Mouse (Mus musculus): ENCODE measurements at regions not wholly inside any gene's neighbourhood (a gene's known extent, or its start where the extent isn't known, plus 50 kb on each side); places are given as distances from the start of the nearest gene placed in this dataset.
"Not testable (repeated sequence)": the region's sequence is repeated elsewhere in the genome, so short reads cannot be mapped to it uniquely, and the experiment has no call there.

DNA sequence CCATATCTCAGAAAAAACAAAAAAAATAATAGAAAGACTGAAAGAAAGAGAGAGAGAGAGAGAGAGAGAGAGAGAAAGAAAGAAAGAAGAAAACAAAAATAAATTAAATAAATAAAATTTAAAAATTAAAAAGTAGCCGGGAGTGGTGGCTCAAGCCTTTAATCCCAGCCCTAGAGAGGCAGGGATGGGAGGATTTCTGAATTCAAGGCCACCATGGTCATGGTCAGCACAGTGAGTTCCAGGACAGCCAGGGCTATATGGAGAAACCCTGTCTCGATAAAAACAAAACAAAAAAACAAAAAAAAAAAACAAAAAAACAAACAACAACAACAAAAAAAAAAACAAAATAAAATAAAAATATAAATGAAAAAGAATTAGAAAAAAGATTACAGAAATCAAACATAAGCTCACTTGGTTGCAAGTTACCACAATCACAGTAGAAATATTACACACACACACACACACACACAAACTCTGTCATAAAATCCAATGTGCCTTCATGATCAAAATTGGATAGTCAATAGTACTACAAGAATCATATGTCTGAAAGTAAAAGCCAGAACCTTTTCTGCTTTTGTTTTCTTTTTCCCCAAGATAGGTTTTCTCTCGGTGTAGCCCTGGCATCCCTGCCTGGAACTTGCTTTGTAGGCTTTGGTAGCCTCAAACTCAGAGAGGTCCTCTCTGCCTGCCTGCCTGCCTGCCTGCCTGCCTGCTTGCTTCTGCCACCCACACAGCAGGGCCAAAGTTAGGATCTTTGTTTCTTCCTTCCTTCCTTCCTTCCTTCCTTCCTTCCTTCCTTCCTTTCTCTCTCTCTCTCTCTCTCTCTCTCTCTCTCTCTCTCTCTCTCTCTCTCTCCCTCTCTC, 476.1 kb upstream of the Olfr161 start:
- peak; percentile 98 for ATAC-seq (replicated peaks; ENCODE audit: low FRiP score, poor library complexity, severe bottlenecking)

DNA sequence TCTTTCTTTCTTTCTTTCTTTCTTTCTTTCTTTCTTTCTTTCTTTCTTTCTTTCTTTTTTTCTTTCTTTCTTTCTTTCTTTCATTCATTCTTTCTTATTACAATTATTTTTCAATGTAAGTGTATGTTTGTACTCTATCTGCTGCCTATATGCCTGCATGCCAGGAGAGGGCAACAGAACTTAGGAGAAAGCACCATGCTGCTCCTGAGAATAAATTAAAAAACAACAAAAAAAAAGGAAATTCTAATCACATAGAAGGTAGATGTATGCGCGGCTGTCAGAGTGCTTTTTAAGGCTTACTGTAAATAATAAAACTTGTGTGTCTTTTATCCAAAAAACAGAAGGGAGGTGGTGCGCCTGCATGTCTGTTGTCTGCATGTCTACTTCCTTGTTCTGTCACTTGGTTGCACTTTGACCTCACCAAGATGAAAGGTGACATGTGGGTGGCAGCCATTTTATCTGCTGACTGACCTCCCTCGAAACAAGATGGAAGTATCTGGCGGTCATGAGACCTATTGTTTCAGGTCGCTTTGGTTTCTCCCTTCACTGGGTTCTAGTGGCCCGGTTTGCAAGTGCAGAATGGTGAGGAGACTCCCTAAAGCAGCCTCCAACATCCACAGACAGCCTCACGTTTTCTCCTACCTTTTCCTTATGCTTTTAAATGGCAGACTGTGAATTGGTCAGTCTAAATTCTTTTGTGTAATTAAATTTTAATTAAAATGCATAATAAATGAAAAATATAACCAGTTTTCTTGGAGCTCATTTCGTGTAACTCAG, 475.3 kb upstream of the Olfr161 start:
- not testable (repeated sequence) for ATAC-seq (replicated peaks; ENCODE audit: low FRiP score, poor library complexity, severe bottlenecking)

DNA sequence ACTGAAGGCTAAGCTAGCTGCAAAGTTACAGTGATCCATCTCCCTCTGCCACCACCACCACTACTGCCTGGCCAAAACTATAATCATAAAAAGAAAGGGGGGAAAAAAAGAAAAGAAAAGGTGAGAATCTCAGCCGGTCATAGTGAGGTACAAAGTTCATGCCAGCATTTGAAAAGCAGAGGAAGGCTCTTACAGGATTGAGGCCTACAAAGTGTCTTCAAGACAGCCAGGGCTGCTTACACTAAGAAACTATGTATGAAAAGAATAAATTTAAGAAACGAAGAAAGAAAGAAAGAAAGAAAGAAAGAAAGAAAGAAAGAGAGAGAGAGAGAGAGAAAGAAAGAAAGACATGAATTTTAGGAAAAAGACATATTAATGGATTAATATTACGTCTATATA, 474.7 kb upstream of the Olfr161 start:
- peak; percentile 55 for ATAC-seq (replicated peaks; ENCODE audit: low FRiP score, poor library complexity, severe bottlenecking)

DNA sequence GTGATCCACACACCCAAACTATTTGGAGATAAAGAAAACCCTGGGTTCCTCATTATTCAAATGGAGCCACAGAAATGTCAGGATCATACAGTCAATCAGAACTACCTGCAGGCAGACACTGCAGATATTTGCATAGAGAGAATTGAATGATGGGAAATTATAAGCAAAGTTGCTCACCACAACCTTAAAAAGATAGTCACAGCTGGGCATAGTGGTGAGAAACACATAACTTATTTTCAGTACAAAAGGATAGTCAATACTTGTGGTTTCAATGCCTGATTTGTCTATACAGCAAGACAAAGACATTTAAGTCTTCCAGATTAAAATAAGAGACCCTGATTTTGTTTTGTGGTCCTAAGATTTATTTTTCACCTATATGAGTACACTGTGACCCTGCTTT, 469.6 kb upstream of the Olfr161 start:
- ATAC-seq (replicated peaks; ENCODE audit: low FRiP score, poor library complexity, severe bottlenecking), result not testable (repeated sequence)

DNA sequence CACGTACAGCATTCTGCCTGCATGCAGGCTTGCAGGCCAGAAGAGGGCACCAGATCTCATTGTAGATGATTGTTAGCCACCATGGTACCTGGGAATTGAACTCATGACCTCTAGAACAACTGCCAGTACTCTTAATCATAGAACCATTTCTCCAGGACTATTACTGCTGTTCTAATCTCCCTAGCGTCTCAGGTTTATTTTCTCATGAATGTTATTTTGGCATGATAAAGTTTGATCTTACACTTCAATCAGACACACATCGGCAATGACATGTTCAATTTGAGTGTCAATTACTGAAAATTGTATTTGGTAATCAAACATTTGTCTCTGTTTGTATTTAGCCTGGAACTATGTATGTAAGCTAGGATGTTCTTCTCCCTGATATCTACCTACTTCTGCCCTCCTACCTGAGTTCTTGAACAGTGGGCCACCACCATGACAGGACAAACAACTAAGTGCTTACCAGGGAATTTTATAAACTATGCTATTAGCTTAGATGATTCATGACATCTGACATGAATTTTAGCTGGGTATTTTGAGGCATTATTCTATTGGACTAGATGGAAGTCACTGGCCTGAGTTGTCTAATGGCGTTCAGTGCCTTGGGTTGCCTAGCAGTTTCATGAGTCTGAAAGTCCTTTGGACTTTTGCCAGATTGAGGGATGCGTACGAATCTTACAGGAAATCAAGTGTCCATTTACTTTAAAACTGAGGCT, 468.5 kb upstream of the Olfr161 start:
- peak; percentile 51 for ATAC-seq (replicated peaks; ENCODE audit: low FRiP score, poor library complexity, severe bottlenecking)

DNA sequence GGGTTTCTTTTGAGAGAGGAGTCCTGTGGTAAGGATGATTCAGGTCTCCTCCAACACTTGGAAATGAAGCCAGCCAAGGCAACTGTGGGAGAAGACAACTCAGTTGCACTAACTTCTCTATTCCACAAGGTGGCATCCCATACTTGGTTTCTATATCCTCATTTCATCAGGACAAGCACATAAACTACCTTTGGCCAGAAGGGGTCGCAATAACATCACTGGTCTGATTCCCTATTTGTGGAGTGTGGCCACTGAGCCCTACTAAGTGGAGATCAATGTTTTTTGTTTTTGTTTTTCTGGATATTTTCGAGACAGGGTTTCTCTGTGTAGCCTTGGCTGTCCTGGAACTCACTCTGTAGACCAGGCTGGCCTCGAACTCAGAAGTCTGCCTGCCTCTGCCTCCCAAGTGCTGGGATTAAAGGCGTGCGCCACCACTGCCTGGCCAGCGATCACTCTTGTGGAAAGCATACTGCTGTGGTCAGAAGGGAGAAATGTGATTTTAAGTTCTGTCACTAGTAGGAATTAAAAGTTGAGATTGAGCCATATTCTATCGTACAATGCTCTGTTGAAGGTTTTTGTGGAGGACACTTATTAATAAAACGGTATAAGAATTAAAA, 467.9 kb upstream of the Olfr161 start:
- peak; percentile 86 for ATAC-seq (replicated peaks; ENCODE audit: low FRiP score, poor library complexity, severe bottlenecking)

DNA sequence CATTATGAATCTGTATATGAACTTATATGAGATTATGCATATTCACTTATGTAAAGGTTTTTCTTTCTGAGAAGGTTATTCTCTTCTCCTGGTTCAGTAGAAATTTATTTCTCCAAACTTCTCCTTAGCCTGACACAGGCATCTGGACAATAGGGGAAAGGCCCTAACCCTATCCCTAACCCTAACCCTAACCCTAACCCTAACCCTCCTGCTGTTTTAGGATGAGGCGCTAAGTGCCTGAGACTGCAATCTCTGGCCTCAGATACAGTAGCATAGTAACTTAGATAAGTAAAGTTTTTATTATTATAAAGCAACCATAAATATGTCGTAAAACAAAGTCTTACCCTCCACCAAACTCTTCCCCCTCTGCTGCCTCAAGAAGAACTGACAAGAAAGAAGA, 463.5 kb upstream of the Olfr161 start:
- not testable (repeated sequence) for ATAC-seq (replicated peaks; ENCODE audit: low FRiP score, poor library complexity, severe bottlenecking)

Measured in erythroid progenitor cell, adult 5-6 weeks (primary cell).